Mouse (Mus musculus): ENCODE measurements at regions not wholly inside any gene's neighbourhood (a gene's known extent, or its start where the extent isn't known, plus 50 kb on each side); places are given as distances from the start of the nearest gene placed in this dataset.
"Not testable (repeated sequence)": the region's sequence is repeated elsewhere in the genome, so short reads cannot be mapped to it uniquely, and the experiment has no call there.

- H3K36me3 ChIP-seq; H3K4me1 ChIP-seq; H3K27ac ChIP-seq; H3K9ac ChIP-seq; H3K27me3 ChIP-seq; H3K9me3 ChIP-seq (replicated peaks); H3K4me3 ChIP-seq (replicated peaks): not testable (repeated sequence)
- ATAC-seq (replicated peaks; ENCODE audit: low FRiP score): 0 out of 2 replicates have a peak, but pooled peaks have one; percentile 29
- 46% methylated on average over 17 of the region's 23 CpGs for WGBS
- H3K4me2 ChIP-seq: peak overlapping the region; percentile 27; the same call in 1 of the 2 replicates
These were observed 52.0 kb upstream of the Wwc2 start for GRCm38 (mm10) chr8:48042456-48043395.

- no peaks in the 10 kb centered on the region for H3K27me3 ChIP-seq
- H3K36me3 ChIP-seq: no peaks in the 10 kb centered on the region
- H3K4me3 ChIP-seq (replicated peaks): no peak overlapping the region
- no peaks in the 10 kb centered on the region for H3K4me1 ChIP-seq
- no peak overlapping the region for H3K9ac ChIP-seq
- no peak overlapping the region for H3K4me2 ChIP-seq
- ATAC-seq (replicated peaks; ENCODE audit: low FRiP score): no peak
- H3K9me3 ChIP-seq (replicated peaks): no peaks in the 10 kb centered on the region
- WGBS: 29% methylated on average over 6 of the region's 6 CpGs
- no peak overlapping the region for H3K27ac ChIP-seq
These were observed 51.5 kb upstream of the Dctd start for GRCm38 (mm10) chr8:48047385-48047784.
